Mouse (Mus musculus) midbrain, embryonic 11.5 days (tissue): ENCODE data around the gene Dmwd. TPM values are rescaled to one million over a fixed set of nuclear protein-coding genes. Genes with fewer than 3 reads are reported as not detected.

Source experiments
- ATAC-seq: fragments of 200-750 bp; cut with Nextera tagmentation; 2 replicates; pipeline ENCODE4 v1.8.0; 2017; ENCODE audit warnings: moderate TSS enrichment, moderate library complexity; ENCODE audit not compliant: low FRiP score
- DNase-seq: peaks from one replicate; pipeline ENCODE4 v3.0.0; 2015; ENCODE audit warnings: low spot score; ENCODE audit errors: missing footprints
- H3K27ac ChIP-seq: fragments of 300-500 bp; sonication (generic); 2 replicates; pipeline ENCODE4 v1.5.1; 2014; ENCODE audit warnings: low read depth, low read length
- H3K27me3 ChIP-seq: fragments of 300-500 bp; sonication (generic); 2 replicates; pipeline ENCODE4 v1.6.1; 2014; ENCODE audit warnings: mild to moderate bottlenecking, low read length, moderate library complexity, mixed read lengths; ENCODE audit not compliant: control insufficient read depth, insufficient read depth
- H3K36me3 ChIP-seq: fragments of 300-500 bp; sonication (generic); 2 replicates; pipeline ENCODE4 v1.6.1; 2014; ENCODE audit warnings: mild to moderate bottlenecking, low read length, moderate library complexity, mixed read lengths; ENCODE audit not compliant: control insufficient read depth, insufficient read depth
- H3K4me1 ChIP-seq: fragments of 300-500 bp; sonication (generic); 2 replicates; pipeline ENCODE4 v1.6.1; 2014; ENCODE audit warnings: low read length; ENCODE audit not compliant: control insufficient read depth, insufficient read depth
- H3K4me2 ChIP-seq: fragments of 300-500 bp; sonication (generic); 2 replicates; pipeline ENCODE4 v1.6.1; 2014; ENCODE audit warnings: mild to moderate bottlenecking, moderate library complexity
- H3K4me3 ChIP-seq: fragments of 300-500 bp; sonication (generic); 2 replicates; pipeline ENCODE4 v1.5.1; 2014; ENCODE audit warnings: low read depth, low read length
- H3K9ac ChIP-seq: fragments of 300-500 bp; sonication (generic); 2 replicates; pipeline ENCODE4 v1.6.1; 2014; ENCODE audit warnings: low read length
- H3K9me3 ChIP-seq: fragments of 300-500 bp; sonication (generic); 2 replicates; pipeline ENCODE4 v1.6.1; 2016; ENCODE audit warnings: low read length; ENCODE audit not compliant: control insufficient read depth
- WGBS: fragments of 180-500 bp; shearing (Covaris S2); extraction: QIAGEN DNeasy Blood & Tissue Kit; methylation state at CpG from one replicate; pipeline ENCODE4 v1.1.7; 2014; 5-methylcytosine and 5-hydroxymethylcytosine counted together
- polyA plus RNA-seq: library from polyadenylated mRNA; unstranded; fragments of >200 nt; fragmentation: Nextera tagmentation; extraction: Ambion mirVana; gene quantifications from 2 replicates; pipeline ENCODE4 v1.2.1, GENCODE M21; 2014

Dmwd gene
- polyA plus RNA-seq, 1 experiment from 2014 or later = 16.9 TPM

- 91% methylated on average over 8 of the region's 8 CpGs for WGBS
- no peak overlapping the region for H3K4me3 ChIP-seq
- peaks cover 48% of the 10 kb centered on the region for H3K36me3 ChIP-seq
- no peaks in the 10 kb centered on the region for H3K27me3 ChIP-seq
- H3K4me1 ChIP-seq = peaks cover 6% of the 10 kb centered on the region
- no peaks in the 10 kb centered on the region for H3K9me3 ChIP-seq
- no peak for DNase-seq
- ATAC-seq = no peak
- no peak overlapping the region for H3K9ac ChIP-seq
- no peak overlapping the region for H3K4me2 ChIP-seq
- H3K27ac ChIP-seq = no peak overlapping the region
Observed at GRCm38 (mm10) chr7:19050172-19050571, 25.9 kb upstream of the Dmwd start.

GRCm38 (mm10) chr7:19051161-19051560 is 24.9 kb upstream of the Dmwd start:
- ATAC-seq (no peak), DNase-seq (no peak)
- H3K4me3 ChIP-seq = no peak overlapping the region
- H3K9ac ChIP-seq = no peak overlapping the region
- no peaks in the 10 kb centered on the region for H3K27me3 ChIP-seq
- H3K27ac ChIP-seq = no peak overlapping the region
- WGBS = 80% methylated on average over 4 of the region's 4 CpGs
- peaks cover 6% of the 10 kb centered on the region for H3K4me1 ChIP-seq
- H3K36me3 ChIP-seq = peaks cover 40% of the 10 kb centered on the region
- H3K9me3 ChIP-seq = no peaks in the 10 kb centered on the region
- no peak overlapping the region for H3K4me2 ChIP-seq

DNA sequence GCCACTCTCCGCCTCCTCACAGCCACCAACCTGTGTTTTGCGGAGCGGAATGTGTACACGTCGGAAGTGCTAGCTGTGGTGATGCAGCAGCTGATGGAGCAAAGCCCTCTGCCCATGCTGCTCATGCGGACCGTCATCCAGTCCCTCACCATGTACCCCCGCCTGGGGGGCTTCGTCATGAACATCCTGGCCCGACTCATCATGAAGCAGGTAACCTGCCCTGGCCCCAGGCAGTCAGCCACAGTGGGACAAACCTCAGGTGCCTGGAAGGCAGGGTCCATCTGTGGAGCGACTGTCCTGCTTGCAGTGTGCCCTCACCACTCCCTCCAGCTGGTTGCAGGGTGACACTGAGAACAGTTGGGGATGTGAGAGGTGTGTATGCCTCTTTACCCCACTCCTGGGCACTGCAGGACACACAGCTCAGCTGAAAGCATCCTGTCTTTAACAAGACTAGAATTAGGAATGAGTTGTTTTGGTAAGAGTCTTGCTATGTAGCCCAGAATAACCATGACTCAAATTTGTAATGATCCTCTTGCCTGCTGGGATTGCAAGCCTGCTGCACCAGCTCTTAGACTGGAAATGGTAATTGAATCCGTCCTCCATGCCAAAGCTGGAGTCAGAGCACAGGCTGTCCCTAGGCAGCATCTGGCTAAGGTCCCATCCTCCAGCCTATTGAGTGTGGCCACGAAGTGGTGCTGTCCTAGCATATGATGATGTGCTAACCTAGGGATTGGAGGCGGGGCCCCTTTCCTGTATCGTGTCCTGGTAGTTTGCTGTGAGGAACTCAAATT is 23.5 kb upstream of the Dmwd start:
- no peak overlapping the region for H3K9ac ChIP-seq
- no peak overlapping the region for H3K4me3 ChIP-seq
- H3K36me3 ChIP-seq = peaks cover 30% of the 10 kb centered on the region
- peaks cover 6% of the 10 kb centered on the region for H3K4me1 ChIP-seq
- no peak overlapping the region for H3K27ac ChIP-seq
- H3K9me3 ChIP-seq = no peaks in the 10 kb centered on the region
- WGBS = 92% methylated on average over 15 of the region's 15 CpGs
- DNase-seq (no peak), ATAC-seq (no peak)
- H3K27me3 ChIP-seq = no peaks in the 10 kb centered on the region
- H3K4me2 ChIP-seq = no peak overlapping the region

DNA sequence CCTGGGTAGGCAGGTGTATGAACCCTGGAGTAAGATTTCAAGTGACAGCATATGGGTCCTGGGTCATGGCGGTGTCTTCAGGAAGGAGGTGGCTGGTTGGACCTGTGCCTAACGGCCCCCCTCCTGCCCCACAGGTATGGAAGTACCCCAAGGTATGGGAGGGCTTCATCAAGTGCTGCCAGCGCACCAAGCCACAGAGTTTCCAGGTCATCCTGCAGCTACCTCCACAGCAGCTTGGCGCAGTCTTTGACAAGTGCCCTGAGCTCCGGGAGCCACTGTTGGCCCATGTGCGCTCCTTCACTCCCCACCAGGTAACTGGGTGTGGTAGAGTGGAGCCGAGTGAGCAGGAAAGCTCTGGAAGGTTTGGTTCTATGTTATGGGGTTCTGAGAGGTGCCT is 22.9 kb upstream of the Dmwd start:
- Histone ChIP-seq H3K27ac (no peak overlapping the region), H3K9ac (no peak overlapping the region), H3K36me3 (peaks cover 30% of the 10 kb centered on the region), H3K9me3 (no peaks in the 10 kb centered on the region), H3K4me2 (no peak overlapping the region), H3K4me1 (peaks cover 6% of the 10 kb centered on the region), H3K27me3 (no peaks in the 10 kb centered on the region), H3K4me3 (no peak overlapping the region)
- WGBS = 94% methylated on average over 7 of the region's 7 CpGs
- ATAC-seq (no peak), DNase-seq (peak; percentile 79)

DNA sequence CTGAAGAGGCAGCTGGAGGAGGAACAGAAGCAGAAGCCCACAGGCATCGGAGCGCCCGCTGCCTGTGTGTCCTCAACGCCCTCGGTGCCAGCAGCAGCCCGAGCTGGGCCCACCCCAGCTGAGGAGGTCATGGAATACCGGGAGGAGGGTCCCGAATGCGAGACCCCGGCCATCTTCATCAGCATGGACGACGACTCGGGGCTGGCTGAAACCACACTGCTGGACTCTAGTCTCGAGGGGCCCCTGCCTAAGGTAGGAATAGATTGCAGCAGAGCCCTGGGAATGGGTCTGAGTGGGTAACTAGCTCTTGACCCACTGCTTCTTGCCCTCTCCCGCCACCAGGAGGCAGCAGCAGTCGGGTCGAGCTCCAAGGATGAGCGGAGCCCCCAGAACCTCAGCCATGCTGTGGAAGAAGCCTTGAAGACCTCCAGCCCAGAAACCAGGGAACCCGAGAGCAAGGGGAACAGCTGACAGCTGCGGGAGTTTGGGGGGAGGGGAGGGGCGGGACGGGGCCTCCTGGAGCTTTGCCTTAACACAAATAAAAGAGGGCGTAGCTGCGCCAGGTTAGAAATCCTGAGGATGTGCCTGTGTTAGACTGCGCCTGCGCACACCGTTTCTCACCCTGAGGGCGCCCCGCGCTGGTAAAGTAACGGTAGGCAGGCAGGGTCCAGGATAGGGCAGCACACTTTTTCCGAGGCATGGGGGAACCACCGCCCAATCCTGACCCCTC is 21.8 kb upstream of the Dmwd start, which contains the start of gene Rsph6a:
Rsph6a (plus strand) TSS at position 644 of the 730 bp plus-strand sequence.
- DNase-seq (peak; percentile 94), ATAC-seq (peak; percentile 81)
- Histone ChIP-seq H3K27ac (no peak within 1 kb of the TSS), H3K4me2 (peak within 1 kb of the TSS; percentile 38), H3K9me3 (no peaks in the 10 kb centered on the region), H3K36me3 (peaks cover 20% of the 10 kb centered on the region), H3K9ac (peak within 1 kb of the TSS; percentile 35), H3K4me1 (peaks cover 6% of the 10 kb centered on the region), H3K27me3 (no peaks in the 10 kb centered on the region), H3K4me3 (peak within 1 kb of the TSS; percentile 22; the same call in 1 of the 2 replicates)
- WGBS = 22% methylated on average over 33 of the region's 33 CpGs

GRCm38 (mm10) chr7:19054777-19055076 is 21.3 kb upstream of the Dmwd start:
- H3K27me3 ChIP-seq = no peaks in the 10 kb centered on the region
- peaks cover 6% of the 10 kb centered on the region for H3K4me1 ChIP-seq
- WGBS = 65% methylated on average over 9 of the region's 9 CpGs
- H3K4me2 ChIP-seq = peak overlapping the region; percentile 38
- DNase-seq = no peak
- ATAC-seq = peak; percentile 58
- H3K9ac ChIP-seq = peak overlapping the region; percentile 35; the same call in 1 of the 2 replicates
- H3K4me3 ChIP-seq = 0 out of 2 replicates have a peak overlapping the region, but pooled peaks have one; percentile 22
- no peak overlapping the region for H3K27ac ChIP-seq
- H3K9me3 ChIP-seq = no peaks in the 10 kb centered on the region
- H3K36me3 ChIP-seq = peaks cover 15% of the 10 kb centered on the region

- peaks cover 6% of the 10 kb centered on the region for H3K4me1 ChIP-seq
- H3K9ac ChIP-seq = no peak overlapping the region
- DNase-seq (no peak), ATAC-seq (peak; percentile 6; the same call in 1 of the 2 replicates)
- H3K4me3 ChIP-seq = no peak overlapping the region
- H3K27ac ChIP-seq = no peak overlapping the region
- WGBS = 93% methylated on average over 8 of the region's 8 CpGs
- H3K27me3 ChIP-seq = no peaks in the 10 kb centered on the region
- H3K36me3 ChIP-seq = peaks cover 11% of the 10 kb centered on the region; the same call in 1 of the 2 replicates
- H3K4me2 ChIP-seq = no peak overlapping the region
- no peaks in the 10 kb centered on the region for H3K9me3 ChIP-seq
Observed at GRCm38 (mm10) chr7:19055108-19055507, 20.9 kb upstream of the Dmwd start.

DNA sequence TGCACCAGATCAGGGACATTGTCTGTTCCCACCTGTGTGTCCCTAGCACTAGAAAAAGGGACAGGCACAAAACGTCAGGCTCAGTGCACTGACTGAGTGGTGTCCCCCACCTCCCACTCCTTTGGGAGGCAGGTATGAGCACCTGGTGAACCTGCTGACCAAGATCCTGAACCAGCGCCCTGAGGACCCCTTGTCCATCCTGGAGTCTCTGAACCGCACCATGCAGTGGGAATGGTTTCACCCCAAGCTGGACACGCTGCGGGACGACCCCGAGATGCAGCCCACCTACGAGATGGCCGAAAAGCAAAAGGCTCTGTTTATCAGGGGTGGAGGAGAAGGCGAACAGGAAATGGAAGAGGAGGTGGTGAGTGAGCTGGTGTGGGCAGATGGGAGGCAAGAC is 18.6 kb upstream of the Dmwd start:
- Histone ChIP-seq H3K27ac (no peak overlapping the region), H3K9me3 (no peaks in the 10 kb centered on the region), H3K9ac (no peak overlapping the region), H3K4me3 (no peak overlapping the region), H3K27me3 (no peaks in the 10 kb centered on the region), H3K4me1 (peaks cover 6% of the 10 kb centered on the region), H3K36me3 (peaks cover 4% of the 10 kb centered on the region; the same call in 1 of the 2 replicates), H3K4me2 (no peak overlapping the region)
- no peak for ATAC-seq
- 90% methylated on average over 10 of the region's 10 CpGs for WGBS
- DNase-seq = no peak

- no peak overlapping the region for H3K9ac ChIP-seq
- 54% methylated on average over 13 of the region's 13 CpGs for WGBS
- ATAC-seq (no peak), DNase-seq (no peak)
- H3K27me3 ChIP-seq = peaks cover 22% of the 10 kb centered on the region
- no peaks in the 10 kb centered on the region for H3K36me3 ChIP-seq
- H3K4me3 ChIP-seq = no peak overlapping the region
- no peaks in the 10 kb centered on the region for H3K4me1 ChIP-seq
- H3K9me3 ChIP-seq = peaks cover 2% of the 10 kb centered on the region; the same call in 1 of the 2 replicates
- H3K27ac ChIP-seq = no peak overlapping the region
- no peak overlapping the region for H3K4me2 ChIP-seq
Observed at GRCm38 (mm10) chr7:19065896-19066295, 10.1 kb upstream of the Dmwd start.
